Mouse (Mus musculus): ENCODE results near the gene Gm9821.
A peak's percentile ranks its signal among the peaks of the same experiment; 100 is the strongest.

The Gm9821 gene

DNA sequence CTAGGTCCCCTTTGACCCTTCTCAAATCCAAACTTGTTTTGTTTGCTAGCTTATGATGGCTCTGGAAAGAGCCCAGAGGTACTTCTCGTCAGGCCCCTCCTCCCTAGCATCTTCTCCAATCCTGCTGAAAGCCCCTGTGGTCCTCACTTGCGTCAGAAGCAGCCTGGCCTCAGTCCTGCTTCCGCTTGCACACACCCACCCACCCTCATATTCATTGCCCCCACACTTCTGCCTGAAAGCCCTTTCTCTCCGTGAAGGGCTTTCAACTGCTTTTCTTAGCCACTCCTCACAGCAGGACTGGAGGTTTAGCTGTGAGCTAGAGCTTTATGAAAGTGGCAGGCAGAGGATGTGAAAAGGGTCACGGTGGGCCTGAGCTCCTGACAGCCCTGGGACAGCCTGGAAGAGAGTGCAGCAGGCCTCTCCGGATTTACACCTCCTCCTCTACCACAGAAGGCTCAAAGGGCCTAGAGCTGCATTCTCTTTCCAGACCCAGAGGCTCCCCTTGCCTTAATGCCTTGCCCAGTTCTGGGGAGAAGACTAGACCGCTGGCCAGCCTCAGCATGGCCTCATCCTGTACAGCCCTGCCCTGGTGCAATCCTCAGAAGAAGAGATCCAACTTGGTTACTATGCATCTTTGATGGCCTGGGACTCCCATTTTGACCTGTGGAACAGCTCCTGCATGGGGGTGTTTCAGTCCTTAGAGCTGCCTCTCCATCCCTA is 28.1 kb downstream of the Gm9821 start:
- no peak for DNase-seq

GRCm38 (mm10) chr2:91975581-91976541 is 30.4 kb downstream of the Gm9821 start, which contains the start of gene Dgkz:
Gene Dgkz (minus strand): TSS chr2:91975864.
- peak; percentile 58 to 67 for DNase-seq

DNA sequence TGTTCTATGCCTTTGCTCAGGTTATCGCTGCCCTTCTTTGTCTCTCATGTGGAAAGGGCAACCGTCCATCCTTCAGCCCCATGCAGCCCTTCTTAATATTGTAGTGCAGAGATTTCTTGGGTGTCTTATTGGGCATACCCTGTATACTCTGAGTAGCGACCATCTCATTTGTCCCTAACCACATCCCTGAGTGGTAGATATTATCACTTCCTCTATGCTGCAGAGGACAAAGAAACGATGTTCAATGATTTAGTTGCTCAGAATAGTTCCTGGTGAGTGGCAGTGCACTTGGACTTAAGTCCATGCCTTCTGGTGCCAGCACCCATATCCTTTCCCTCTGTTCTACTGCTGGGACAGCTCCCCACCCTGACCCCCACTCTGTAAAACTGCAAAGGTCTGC is 32.5 kb downstream of the Gm9821 start:
- DNase-seq, result no peak

DNA sequence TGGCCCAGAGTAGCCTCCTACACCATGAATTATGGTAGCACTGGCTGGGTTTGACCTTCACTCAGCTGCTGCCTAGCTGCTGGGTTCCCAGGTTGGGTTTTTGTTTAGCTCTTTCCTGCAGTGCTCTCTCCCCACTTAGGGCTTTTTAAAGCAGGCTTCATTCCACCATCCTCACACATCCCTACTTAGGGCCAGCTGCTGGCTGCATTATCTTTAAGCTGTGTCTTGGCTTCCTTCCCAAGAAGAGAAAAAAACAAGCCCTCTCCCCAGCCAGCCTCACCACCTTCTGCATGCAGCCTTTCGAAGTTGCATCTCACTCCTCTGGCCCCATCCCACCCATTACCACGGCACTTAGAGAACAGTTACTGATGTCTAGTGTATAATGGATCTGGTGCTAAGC is 33.0 kb downstream of the Gm9821 start:
- no peak for DNase-seq

GRCm38 (mm10) chr2:91980245-91980644 is 34.7 kb downstream of the Gm9821 start:
- DNase-seq, result no peak

DNA sequence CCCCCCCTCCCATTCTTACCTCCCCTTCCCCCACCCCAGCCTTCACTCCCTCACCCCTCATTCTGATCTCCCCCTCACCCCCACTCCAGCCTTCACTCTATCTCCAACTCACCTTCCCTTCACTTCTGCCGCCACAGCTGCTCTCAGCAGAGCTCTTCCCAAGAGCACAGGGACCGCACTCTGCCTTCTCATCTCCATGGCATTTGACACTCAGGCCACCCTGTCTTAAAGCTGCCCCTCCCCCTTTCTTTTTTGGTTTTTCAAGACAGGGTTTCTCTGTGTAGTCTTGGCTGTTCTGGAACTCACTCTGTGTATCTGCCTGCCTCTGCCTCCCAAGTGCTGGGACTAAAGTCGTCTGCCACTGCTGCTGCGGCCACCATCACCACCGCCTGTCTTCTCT is 35.3 kb downstream of the Gm9821 start:
- no peak for DNase-seq

DNA sequence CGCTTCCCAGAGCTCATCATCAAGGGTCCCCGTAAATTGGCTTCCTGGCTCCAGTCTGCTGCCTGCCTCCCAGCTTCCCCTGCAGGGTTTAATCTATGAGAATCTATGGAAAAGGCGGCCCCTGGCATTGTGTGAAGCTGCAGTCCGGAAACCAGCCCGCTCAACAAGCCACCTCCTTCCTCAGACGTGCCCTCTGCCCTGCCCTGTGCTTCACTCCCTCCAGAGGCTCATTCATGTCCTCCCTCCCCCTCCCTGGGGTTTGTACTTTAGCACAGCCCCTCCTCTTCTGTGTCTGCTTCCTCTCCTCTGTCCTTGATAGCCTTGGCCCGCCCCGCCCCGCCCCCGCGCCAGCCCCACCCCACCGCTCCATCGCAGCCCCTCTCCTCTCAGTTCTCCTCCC is 38.9 kb downstream of the Gm9821 start:
- DNase-seq, result peak in 1 of 2 experiments; percentile 40

DNA sequence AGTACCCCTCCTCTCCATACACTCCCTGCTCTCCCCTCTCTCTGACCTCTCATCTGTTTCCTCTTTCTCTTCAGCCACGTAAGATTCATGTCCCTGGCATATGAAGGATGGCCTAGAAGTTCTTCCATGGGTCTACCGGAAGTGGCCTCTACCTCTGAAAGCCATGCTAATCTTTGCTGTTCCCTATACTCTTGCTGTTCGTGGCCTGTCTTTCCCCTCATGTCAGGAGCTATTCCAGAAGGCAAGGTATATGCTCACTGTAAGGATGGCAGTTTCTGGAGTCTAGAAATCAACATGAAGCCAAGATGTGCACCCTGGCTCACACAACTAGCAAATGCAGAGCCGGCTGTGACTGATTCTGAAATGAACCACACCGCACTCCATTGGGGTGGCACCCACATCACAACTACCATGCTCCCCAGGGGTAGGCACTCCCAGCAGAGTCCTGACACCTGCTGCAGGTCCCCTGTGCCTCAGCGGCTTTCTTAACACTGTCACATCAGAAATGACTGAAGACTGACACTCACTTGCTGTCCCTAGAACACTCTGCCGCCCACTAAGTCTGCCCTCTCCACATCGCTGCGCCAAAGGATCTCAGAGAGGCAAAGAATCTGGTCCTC is 39.5 kb downstream of the Gm9821 start:
- DNase-seq, result no peak

- DNase-seq, result peak; percentile 78 to 79
These were observed 40.6 kb downstream of the Gm9821 start for GRCm38 (mm10) chr2:91986071-91986470.

DNA sequence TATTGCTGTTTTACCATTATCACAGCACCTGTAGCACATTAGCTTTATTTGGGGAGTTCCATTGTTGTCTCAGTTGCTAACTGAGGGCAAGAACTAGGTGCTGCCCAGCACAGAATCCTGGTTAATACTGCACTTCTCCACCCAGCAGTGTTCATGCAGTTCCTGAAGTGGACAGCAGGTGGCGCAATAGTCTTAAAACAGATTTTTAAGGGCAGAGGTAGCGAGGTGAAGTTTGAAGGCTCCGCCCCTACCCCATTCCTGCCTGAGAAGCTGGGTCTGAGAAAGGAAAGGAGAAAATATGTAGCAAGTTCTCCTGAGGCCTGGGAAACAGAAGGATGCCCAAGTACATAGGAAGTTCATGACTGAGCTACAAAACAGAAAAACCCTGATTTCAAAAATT is 42.0 kb downstream of the Gm9821 start:
- peak; percentile 95 to 98 for DNase-seq

DNA sequence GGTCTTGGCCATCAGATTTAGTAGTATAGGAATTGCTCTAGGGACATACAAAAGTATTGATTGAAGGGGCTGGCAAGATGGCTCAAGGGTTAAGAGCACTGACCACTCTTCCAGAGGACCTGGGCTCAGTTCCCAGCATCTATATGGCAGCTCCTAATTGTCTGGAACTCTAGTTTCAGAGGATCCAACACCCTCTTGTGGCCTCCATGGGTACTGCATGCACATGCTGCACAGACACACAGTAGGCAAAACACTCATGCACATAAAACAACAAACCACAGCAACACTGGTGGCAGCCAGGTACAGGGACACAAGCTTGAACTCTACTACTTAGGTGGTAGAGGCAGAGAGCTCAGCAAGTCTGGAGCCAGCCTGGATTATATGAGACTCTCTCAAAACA is 44.2 kb downstream of the Gm9821 start:
- DNase-seq, result peak in 1 of 2 experiments; percentile 58

DNA sequence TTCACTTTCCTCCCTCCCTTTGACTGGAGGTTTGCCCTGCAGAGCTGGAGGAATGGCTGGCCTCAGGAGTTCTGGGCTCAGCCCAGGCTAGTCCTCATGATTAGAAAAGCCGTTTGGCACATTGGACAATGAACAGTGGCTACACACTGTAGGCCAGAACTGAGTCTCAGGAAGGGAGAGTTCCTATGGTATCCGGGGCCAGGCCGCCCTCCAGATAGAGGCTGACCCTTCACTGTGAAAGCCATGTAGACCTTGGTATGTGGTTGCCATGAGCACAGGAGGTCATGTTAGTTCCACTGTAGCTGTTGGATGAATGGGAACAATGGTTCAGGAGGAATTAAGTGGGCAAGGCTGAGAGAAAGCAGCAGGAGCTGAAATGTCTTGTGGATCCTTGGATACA is 47.9 kb downstream of the Gm9821 start:
- no peak for DNase-seq

DNA sequence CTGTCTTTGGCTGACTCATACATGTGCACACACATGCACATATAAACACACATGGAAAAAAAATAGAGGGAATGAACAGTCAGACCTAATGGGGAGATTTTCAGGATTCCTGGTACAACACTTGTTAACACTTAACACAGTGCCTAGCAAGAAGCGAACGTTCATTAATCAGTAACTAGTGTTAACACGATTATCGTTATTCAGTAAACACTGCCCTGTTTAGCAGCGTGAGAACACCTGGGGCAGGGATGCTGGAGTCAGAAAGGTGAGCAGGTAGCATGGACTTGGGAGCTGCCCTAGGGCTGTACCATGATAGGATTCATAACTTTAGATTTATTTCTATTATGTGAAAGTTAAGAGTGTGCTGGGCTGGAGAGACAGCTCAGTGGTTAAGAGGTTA is 50.5 kb downstream of the Gm9821 start:
- no peak for DNase-seq

Data from cerebellum, postnatal 10 days (tissue).